Mouse (Mus musculus): ENCODE measurements around the gene Rabgap1l.

- TF ChIP-seq POLR2A (IDR thresholded peaks at IDR 0.05; ENCODE audit: control insufficient read depth, low read depth, low read length) (no peak), CTCF (IDR thresholded peaks at IDR 0.05; ENCODE audit: control insufficient read depth, insufficient read depth, insufficient replicate concordance, low read depth, low read length) (no peak)
Observed at GRCm38 (mm10) chr1:160714685-160715084, 78.3 kb downstream of the Rabgap1l start.
